Mouse (Mus musculus) spleen, adult 2 months (tissue): ENCODE measurements at regions not wholly inside any gene's neighbourhood (a gene's known extent, or its start where the extent isn't known, plus 50 kb on each side); places are given as distances from the start of the nearest gene placed in this dataset.

Experiments
- DNase-seq, 2 experiments: peaks; one replicate each; pipeline versions ENCODE4 v3.0.0 to v3.0.0-alpha.2; 2012 to 2021; ENCODE audit warnings: low spot score in 2 of 2, low read depth in 1 of 2
- H3K27ac ChIP-seq: fragments of 200-500 bp; 2 replicates; pipeline ENCODE4 v1.5.1; 2012; ENCODE audit warnings: low read length, inconsistent platforms; ENCODE audit not compliant: insufficient read depth
- H3K27me3 ChIP-seq: fragments of 200-500 bp; 2 replicates; pipeline ENCODE4 v1.6.1; 2012; ENCODE audit warnings: mild to moderate bottlenecking, moderate library complexity, low read length, inconsistent platforms; ENCODE audit not compliant: control insufficient read depth, insufficient read depth
- H3K36me3 ChIP-seq: fragments of 200-500 bp; 2 replicates; pipeline ENCODE4 v1.6.1; 2012; ENCODE audit warnings: mild to moderate bottlenecking, low read length, inconsistent platforms; ENCODE audit not compliant: control insufficient read depth, insufficient read depth
- H3K4me1 ChIP-seq: fragments of 200-500 bp; 2 replicates; pipeline ENCODE4 v1.6.1; 2011; ENCODE audit warnings: inconsistent platforms; ENCODE audit not compliant: control insufficient read depth, insufficient read depth, insufficient read length
- H3K4me3 ChIP-seq: fragments of 200-500 bp; 2 replicates; pipeline ENCODE4 v1.5.1; 2011; ENCODE audit warnings: mild to moderate bottlenecking, inconsistent platforms; ENCODE audit not compliant: insufficient read depth, insufficient read length; ENCODE audit errors: extremely low read depth
- CTCF ChIP-seq: fragments of 200-500 bp; IDR thresholded peaks from 2 replicates; pipeline ENCODE4 v1.5.1; 2011; ENCODE audit warnings: mild to moderate bottlenecking, inconsistent platforms; ENCODE audit not compliant: insufficient read depth, insufficient read length, insufficient replicate concordance; ENCODE audit errors: extremely low read depth
- POLR2A ChIP-seq: fragments of 200-500 bp; IDR thresholded peaks from 2 replicates; pipeline ENCODE4 v1.6.1; 2011; ENCODE audit warnings: low read depth, low read length, inconsistent platforms
- WGBS: fragments of 180-500 bp; shearing (Covaris S2); methylation state at CpG from one replicate; pipeline ENCODE4 v1.1.7; 2018; 5-methylcytosine and 5-hydroxymethylcytosine counted together

DNA sequence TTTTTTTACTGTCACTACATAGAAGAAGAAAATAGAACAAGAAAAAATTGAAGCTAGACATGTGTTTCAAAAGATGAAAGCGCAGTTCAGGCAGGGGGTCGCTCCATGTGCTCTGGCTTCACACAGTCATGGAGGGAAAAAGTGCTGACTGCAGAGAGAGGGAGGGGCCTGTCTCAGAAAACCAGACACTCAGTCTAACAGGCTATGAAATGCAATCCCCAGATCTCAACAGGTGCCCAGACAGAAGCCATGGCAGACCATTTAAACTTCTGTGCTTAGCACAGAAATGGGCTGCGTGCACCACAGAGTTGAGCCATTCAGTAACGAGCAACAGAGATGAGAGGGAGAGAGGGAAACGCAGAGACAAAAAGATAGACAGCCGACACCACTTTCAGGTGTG is 242.3 kb upstream of the Stac start:
- H3K4me3 ChIP-seq, result no peak overlapping the region
- TF ChIP-seq POLR2A (no peak), CTCF (no peak)
- H3K4me1 ChIP-seq, result no peaks in the 10 kb centered on the region
- no peak for DNase-seq
- no peak overlapping the region for H3K27ac ChIP-seq
- 89% methylated on average over 6 of the region's 6 CpGs for WGBS
- no peaks in the 10 kb centered on the region for H3K36me3 ChIP-seq
- H3K27me3 ChIP-seq, result no peaks in the 10 kb centered on the region

- 19% methylated on average over 16 of the region's 16 CpGs for WGBS
- H3K4me1 ChIP-seq, result no peaks in the 10 kb centered on the region
- no peaks in the 10 kb centered on the region for H3K36me3 ChIP-seq
- DNase-seq, result peak in 1 of 2 experiments; percentile 14
- no peak for TF ChIP-seq POLR2A
- TF ChIP-seq CTCF, result peak; percentile 70; the same call in 1 of the 2 replicates
- no peak overlapping the region for H3K27ac ChIP-seq
- no peaks in the 10 kb centered on the region for H3K27me3 ChIP-seq
- no peak overlapping the region for H3K4me3 ChIP-seq
Measured at GRCm38 (mm10) chr9:111918275-111918940, 228.3 kb upstream of the Stac start.

- DNase-seq, result no peak
- Histone ChIP-seq H3K27ac (no peak overlapping the region), H3K27me3 (no peaks in the 10 kb centered on the region), H3K4me1 (no peaks in the 10 kb centered on the region), H3K4me3 (no peak overlapping the region), H3K36me3 (no peaks in the 10 kb centered on the region)
- TF ChIP-seq CTCF (peak; percentile 26; the same call in 1 of the 2 replicates), POLR2A (no peak)
- 35% methylated on average over 17 of the region's 17 CpGs for WGBS
Measured at GRCm38 (mm10) chr9:111916684-111917535, 226.8 kb upstream of the Stac start.

DNA sequence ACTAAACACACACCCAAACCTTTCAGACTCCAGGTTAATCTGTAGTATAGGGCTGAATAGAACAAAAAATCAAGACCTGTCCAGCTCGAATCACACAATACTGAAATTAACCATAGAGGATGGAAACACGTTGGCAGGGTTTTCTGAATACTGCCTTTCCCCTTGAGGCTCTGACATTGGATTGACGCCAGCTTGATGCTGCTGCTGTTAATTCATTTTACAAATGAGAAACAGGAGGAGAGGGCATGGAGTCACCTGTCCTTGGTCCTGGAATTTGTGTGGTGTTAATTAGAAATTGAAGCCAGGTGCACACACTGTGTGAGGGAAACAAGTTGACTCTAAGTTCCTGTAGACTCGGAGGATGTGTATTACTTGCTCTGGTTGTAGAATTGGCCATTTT is 218.7 kb upstream of the Stac start:
- Histone ChIP-seq H3K4me1 (no peaks in the 10 kb centered on the region), H3K4me3 (no peak overlapping the region), H3K27me3 (no peaks in the 10 kb centered on the region), H3K27ac (no peak overlapping the region), H3K36me3 (no peaks in the 10 kb centered on the region)
- 68% methylated on average over 4 of the region's 4 CpGs for WGBS
- TF ChIP-seq POLR2A (no peak), CTCF (no peak)
- no peak for DNase-seq

- no peak overlapping the region for H3K4me3 ChIP-seq
- no peaks in the 10 kb centered on the region for H3K36me3 ChIP-seq
- H3K4me1 ChIP-seq, result no peaks in the 10 kb centered on the region
- H3K27me3 ChIP-seq, result no peaks in the 10 kb centered on the region
- no peak for TF ChIP-seq POLR2A
- TF ChIP-seq CTCF, result no peak
- no peak overlapping the region for H3K27ac ChIP-seq
- DNase-seq, result no peak
Measured at GRCm38 (mm10) chr9:111900196-111900595, 210.0 kb upstream of the Stac start.

GRCm38 (mm10) chr9:111897626-111898025 is 207.5 kb upstream of the Stac start:
- Histone ChIP-seq H3K27ac (no peak overlapping the region), H3K36me3 (no peaks in the 10 kb centered on the region), H3K4me1 (no peaks in the 10 kb centered on the region), H3K4me3 (no peak overlapping the region), H3K27me3 (no peaks in the 10 kb centered on the region)
- WGBS, result 69% methylated on average over 5 of the region's 5 CpGs
- TF ChIP-seq POLR2A, result no peak
- no peak for TF ChIP-seq CTCF
- no peak for DNase-seq

DNA sequence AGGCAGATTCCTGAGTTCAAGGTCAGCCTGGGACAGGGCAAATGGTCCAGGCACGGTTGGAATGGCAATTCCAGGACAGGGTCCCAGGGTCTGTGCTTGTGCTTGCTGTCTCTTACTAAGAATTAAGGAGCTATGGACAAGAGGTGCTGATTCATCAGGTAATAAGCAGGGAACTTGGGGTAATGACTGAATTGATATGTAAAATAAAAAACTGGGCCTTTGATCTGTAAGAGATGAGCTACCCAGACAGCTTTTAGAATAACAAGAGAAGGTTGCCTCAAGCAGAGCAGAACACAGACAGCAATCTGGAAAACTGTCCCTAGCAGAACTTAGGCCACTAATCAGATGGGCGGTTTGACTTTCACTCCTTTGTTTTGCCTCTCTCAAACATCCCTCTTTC is 189.6 kb upstream of the Stac start:
- H3K36me3 ChIP-seq, result no peaks in the 10 kb centered on the region
- no peaks in the 10 kb centered on the region for H3K27me3 ChIP-seq
- H3K4me1 ChIP-seq, result no peaks in the 10 kb centered on the region
- no peak for DNase-seq
- TF ChIP-seq POLR2A, result no peak
- TF ChIP-seq CTCF, result no peak
- no peak overlapping the region for H3K4me3 ChIP-seq
- 60% methylated on average over 2 of the region's 2 CpGs for WGBS
- H3K27ac ChIP-seq, result no peak overlapping the region
